Mouse (Mus musculus): ENCODE results near the gene Slc35f3. TPM values are rescaled to one million over a fixed set of nuclear protein-coding genes. Genes with fewer than 3 reads are reported as not detected.

Slc35f3 gene
- polyA plus RNA-seq, 1 experiment = not detected

DNA sequence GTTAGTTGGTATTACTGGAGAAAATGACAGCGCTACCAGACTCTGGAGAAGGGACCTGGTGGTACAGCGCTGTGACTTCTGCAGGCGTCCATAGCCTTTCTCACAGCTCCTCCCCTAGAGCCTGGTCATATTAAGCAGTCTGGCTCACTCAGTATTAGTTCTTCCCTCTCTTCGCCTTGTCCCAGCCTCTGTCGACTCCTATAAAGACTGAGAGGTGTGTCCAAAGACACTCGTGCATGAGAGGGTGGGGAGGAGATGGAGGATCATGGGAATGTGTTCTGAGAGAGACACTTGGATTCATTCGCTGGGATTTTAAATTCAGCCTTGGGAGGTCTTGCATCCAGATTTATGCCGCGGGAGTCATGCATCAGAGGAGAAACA is 124.6 kb downstream of the Slc35f3 start:
- TF ChIP-seq CTCF (IDR thresholded peaks at IDR 0.05; ENCODE audit: low read depth, low read length) (no peak), POLR2A (IDR thresholded peaks at IDR 0.05; ENCODE audit: borderline replicate concordance, low read depth, low read length) (no peak)
- H3K4me1 ChIP-seq (ENCODE audit: control insufficient read depth, insufficient read depth, low read length) = no peaks in the 10 kb centered on the region
- H3K27ac ChIP-seq (ENCODE audit: insufficient read depth, low read depth, low read length) = peak overlapping the region; percentile 32
- H3K4me3 ChIP-seq (ENCODE audit: insufficient read depth, low read length) = peak overlapping the region; percentile 74

DNA sequence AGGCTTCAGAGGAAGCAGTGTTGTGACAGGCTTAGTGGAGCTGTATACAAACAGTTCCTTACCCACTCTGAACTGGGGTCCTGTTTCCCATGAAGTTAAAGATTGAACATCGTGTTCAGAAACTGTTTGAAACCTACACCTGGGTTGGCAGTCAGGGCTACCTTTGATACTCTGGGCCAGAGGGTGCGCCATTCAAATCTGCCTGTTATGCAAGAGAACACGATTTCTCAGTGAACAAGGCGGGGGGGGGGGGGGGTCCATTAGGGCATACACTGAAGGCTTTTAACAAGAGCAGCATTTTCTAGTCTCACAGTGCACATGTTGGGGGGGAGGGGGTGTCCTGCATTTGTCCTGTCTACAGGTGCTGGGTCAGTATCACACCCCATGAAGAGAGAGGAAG is 125.8 kb downstream of the Slc35f3 start:
- H3K4me3 ChIP-seq (ENCODE audit: insufficient read depth, low read length) = no peak overlapping the region
- no peaks in the 10 kb centered on the region for H3K4me1 ChIP-seq (ENCODE audit: control insufficient read depth, insufficient read depth, low read length)
- TF ChIP-seq CTCF (IDR thresholded peaks at IDR 0.05; ENCODE audit: low read depth, low read length) (no peak), POLR2A (IDR thresholded peaks at IDR 0.05; ENCODE audit: borderline replicate concordance, low read depth, low read length) (no peak)
- no peak overlapping the region for H3K27ac ChIP-seq (ENCODE audit: insufficient read depth, low read depth, low read length)

DNA sequence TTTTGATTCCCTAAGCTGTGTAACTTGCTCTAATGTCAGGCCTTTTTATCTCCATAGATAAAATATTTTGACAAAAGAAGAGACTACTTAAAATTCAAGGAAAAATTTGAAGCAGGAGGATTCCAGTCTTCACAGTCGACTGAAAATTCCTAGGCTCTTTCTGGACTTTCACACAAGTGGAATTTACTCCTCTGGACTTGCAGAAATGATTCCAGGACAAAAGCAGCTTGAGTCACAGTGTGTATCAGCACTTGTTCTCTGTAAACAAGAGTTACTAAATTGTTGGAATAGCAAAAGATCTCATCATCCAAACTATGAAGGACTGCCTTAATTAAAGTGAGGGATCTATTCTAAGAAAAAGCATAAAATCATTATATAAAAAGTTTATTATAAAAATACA is 126.6 kb downstream of the Slc35f3 start:
- TF ChIP-seq POLR2A (IDR thresholded peaks at IDR 0.05; ENCODE audit: borderline replicate concordance, low read depth, low read length) (no peak), CTCF (IDR thresholded peaks at IDR 0.05; ENCODE audit: low read depth, low read length) (no peak)
- H3K4me3 ChIP-seq (ENCODE audit: insufficient read depth, low read length) = no peak overlapping the region
- H3K27ac ChIP-seq (ENCODE audit: insufficient read depth, low read depth, low read length) = no peak overlapping the region
- no peaks in the 10 kb centered on the region for H3K4me1 ChIP-seq (ENCODE audit: control insufficient read depth, insufficient read depth, low read length)

DNA sequence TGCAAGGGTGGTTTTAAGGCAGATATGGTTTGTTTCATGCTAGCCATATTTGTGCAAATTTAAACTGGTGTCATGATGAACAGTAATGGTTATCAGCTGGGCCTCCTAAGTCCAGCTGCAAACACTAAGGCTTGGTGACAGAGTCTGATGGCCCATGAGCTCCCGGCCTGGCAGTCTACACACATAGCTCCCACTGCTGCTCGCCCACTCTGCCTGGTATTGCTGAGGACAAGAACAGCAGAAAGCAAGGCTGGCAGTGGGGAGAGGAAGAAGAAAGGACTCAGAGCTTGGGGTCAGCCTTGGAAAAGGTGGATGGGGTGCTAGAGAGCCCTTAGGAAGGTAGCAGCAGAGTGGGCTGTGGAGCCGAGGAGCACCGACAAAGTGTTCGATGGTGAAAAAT is 131.3 kb downstream of the Slc35f3 start:
- no peak for TF ChIP-seq CTCF (IDR thresholded peaks at IDR 0.05; ENCODE audit: low read depth, low read length)
- TF ChIP-seq POLR2A (IDR thresholded peaks at IDR 0.05; ENCODE audit: borderline replicate concordance, low read depth, low read length) = no peak
- Histone ChIP-seq H3K27ac (ENCODE audit: insufficient read depth, low read depth, low read length) (no peak overlapping the region), H3K4me3 (ENCODE audit: insufficient read depth, low read length) (no peak overlapping the region), H3K4me1 (ENCODE audit: control insufficient read depth, insufficient read depth, low read length) (no peaks in the 10 kb centered on the region)

DNA sequence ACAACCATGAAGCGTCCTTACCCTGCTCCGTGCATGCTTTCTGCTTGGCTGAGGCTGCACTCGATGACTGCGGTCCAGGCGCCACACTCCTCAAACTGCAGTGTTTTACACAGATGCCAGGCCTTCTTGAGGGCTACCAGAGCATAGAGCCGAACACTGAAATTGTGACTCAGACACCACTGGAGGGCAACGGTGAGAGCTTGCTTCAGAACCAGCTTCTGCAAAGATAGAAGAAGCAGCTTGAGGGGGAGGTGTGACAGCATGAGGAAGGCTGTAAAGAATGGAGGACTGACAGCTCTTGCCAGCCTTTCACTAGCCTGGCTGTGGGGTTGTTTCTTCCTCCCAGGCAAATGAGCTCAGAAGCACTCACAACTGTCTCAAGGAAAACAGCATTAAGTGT is 135.5 kb downstream of the Slc35f3 start:
- TF ChIP-seq CTCF (IDR thresholded peaks at IDR 0.05; ENCODE audit: low read depth, low read length) (no peak), POLR2A (IDR thresholded peaks at IDR 0.05; ENCODE audit: borderline replicate concordance, low read depth, low read length) (no peak)
- Histone ChIP-seq H3K4me1 (ENCODE audit: control insufficient read depth, insufficient read depth, low read length) (no peaks in the 10 kb centered on the region), H3K4me3 (ENCODE audit: insufficient read depth, low read length) (no peak overlapping the region), H3K27ac (ENCODE audit: insufficient read depth, low read depth, low read length) (no peak overlapping the region)

DNA sequence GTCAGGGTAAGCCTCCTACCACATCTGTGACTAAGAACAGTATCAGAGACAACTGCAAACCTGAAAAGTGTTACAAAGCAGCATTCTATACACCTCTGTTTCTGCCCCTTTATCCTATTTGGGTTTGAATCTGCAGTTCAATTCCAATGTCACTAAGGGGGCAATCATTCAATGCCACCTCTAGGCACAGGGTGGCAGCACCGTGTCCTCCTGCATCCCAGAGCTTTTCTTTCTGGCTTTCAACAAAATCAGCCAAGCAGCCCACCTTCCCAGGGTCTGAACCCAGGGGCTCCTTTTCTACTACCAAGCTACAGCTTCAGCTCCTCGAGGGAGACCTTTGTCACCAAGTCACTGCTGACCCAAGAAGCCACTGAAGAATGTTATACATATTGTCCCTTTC is 140.6 kb downstream of the Slc35f3 start:
- no peak overlapping the region for H3K4me3 ChIP-seq (ENCODE audit: insufficient read depth, low read length)
- H3K4me1 ChIP-seq (ENCODE audit: control insufficient read depth, insufficient read depth, low read length) = 0 out of 2 replicates have a peak, but pooled peaks cover 2% of the 10 kb centered on the region
- TF ChIP-seq CTCF (IDR thresholded peaks at IDR 0.05; ENCODE audit: low read depth, low read length) (no peak), POLR2A (IDR thresholded peaks at IDR 0.05; ENCODE audit: borderline replicate concordance, low read depth, low read length) (no peak)
- no peak overlapping the region for H3K27ac ChIP-seq (ENCODE audit: insufficient read depth, low read depth, low read length)

Other genes starting within 250 kb of the Slc35f3 start
- gene Coa6, start 124.0 kb downstream of the Slc35f3 start, polyA plus RNA-seq (2012; ENCODE audit: insufficient read depth, insufficient read length, missing spikeins) = 29.4 and 31.6 TPM in 2 replicates
- gene Tarbp1, start 176.5 kb downstream of the Slc35f3 start, polyA plus RNA-seq (2012; ENCODE audit: insufficient read depth, insufficient read length, missing spikeins) = 1.7 and 2.1 TPM in 2 replicates